Mouse (Mus musculus): Measurements from ENCODE around the gene Adsl. TPM values are rescaled to one million over a fixed set of nuclear protein-coding genes. Genes with fewer than 3 reads are reported as not detected.
"Not testable (repeated sequence)": the region's sequence is repeated elsewhere in the genome, so short reads cannot be mapped to it uniquely, and the experiment has no call there.

Gene Adsl
- polyA plus RNA-seq, 1 experiment from 2014 or later: 107 TPM

DNA sequence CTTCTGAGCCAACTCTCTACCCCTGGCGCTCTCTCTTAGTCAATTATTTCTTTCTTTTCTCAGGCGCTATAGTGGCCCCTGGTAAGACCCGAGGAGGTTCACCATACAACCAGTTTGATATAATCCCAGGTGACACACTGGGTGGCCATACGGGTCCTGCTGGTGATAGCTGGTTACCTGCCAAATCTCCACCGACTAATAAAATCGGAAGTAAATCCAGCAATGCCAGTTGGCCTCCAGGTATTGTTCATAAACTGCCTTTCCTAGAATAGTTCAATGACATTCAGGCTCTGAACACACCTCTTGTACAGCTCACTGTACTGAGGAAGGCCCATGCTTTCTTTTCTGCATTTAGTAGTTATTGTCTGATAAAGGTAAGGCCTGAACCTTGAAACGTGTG lies 31.7 kb upstream of the Adsl start:
- ATAC-seq (no peak), DNase-seq (ENCODE audit: low read depth, low spot score) (no peak)
- ChIA-PET CTCF (interaction anchor here (1.0 to 3.0 kb wide), 3 partner anchors 11 to 211 kb away, joined by 3 to 10 read pairs (median 3); no protein-coding TSS in a partner anchor), POLR2A (no interaction called here)
- no peaks in the 10 kb centered on the region for H3K27me3 ChIP-seq
- in situ Hi-C loops (cut with MboI; ENCODE audit: low pct_unique_long_range_greater_than_20kb): no loop called here
- TF ChIP-seq CTCF (IDR thresholded peaks at IDR 0.05): no peak

DNA sequence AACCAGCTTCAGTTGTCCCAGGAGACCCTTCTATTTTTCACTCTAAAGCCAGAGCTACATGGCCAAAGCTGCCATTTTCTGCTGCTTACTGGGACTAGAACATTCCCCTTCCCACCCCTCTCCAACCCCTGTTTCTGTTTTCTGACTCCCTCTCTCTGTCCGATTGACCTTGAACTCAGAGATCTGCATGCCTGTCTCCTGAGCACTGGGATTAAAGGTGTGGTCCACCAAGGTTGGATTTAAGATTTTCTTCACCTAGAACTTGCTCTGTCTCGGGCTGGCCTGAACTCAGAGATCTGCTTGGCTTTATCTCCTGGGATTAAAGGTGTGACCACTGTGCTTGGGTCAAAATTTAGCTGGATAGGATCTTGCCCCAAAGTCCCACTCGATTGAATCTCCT lies 27.9 kb upstream of the Adsl start:
- ChIA-PET CTCF (no interaction called here), POLR2A (no interaction called here)
- no peaks in the 10 kb centered on the region for H3K27me3 ChIP-seq
- in situ Hi-C loops (cut with MboI; ENCODE audit: low pct_unique_long_range_greater_than_20kb): no loop called here
- no peak for ATAC-seq
- no peak for TF ChIP-seq CTCF (IDR thresholded peaks at IDR 0.05)
- DNase-seq (ENCODE audit: low read depth, low spot score): no peak

DNA sequence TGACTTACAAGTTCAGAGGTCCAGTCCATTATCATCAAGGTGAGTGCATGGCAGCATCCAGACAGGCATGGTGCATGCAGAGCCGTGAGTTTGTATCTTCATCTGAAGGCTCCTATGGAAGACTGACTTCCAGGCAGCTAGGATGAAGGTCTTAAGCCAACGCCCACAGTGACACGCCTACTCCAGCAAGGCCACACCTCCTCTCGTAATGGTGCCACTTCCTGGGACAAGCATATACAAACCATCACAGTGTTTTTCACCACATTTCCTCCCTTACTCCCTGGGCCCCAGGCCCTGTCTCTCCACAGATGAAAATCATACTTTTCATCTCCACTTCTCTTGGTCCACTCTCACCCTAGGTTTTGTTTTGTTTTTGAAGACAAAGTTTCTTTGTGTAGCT lies 26.5 kb upstream of the Adsl start:
- H3K27me3 ChIP-seq: no peaks in the 10 kb centered on the region
- POLR2A ChIA-PET: no interaction called here
- CTCF ChIA-PET: interaction anchor here (1.0 to 1.1 kb wide), 2 partner anchors 11 to 26 kb away, joined by 4 read pairs; no protein-coding TSS in a partner anchor
- DNase-seq (ENCODE audit: low read depth, low spot score): no peak
- no peak for TF ChIP-seq CTCF (IDR thresholded peaks at IDR 0.05)
- in situ Hi-C loops (cut with MboI; ENCODE audit: low pct_unique_long_range_greater_than_20kb): no loop called here
- no peak for ATAC-seq

DNA sequence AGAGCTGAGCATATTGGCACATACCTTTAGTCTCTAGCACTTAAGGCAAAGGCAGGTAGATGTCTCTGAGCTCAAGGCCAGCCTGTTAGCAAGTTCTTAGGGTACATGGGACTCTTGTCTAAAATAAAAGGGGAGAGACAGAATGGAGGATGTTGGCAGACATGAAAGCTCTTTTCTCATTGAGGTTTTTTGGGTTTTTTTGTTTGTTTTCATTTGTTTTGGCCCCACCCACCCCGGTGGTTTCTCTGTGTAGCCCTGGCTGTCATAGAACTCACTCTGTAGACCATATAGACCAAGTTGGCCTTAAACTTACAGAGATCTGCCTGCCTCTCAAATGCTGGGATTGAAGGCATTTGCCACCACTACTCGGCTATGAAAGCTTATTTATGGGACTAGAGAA lies 24.1 kb upstream of the Adsl start:
- H3K27me3 ChIP-seq: no peaks in the 10 kb centered on the region
- TF ChIP-seq CTCF (IDR thresholded peaks at IDR 0.05): no peak
- ATAC-seq (no peak), DNase-seq (ENCODE audit: low read depth, low spot score) (no peak)
- in situ Hi-C loops (cut with MboI; ENCODE audit: low pct_unique_long_range_greater_than_20kb): no loop called here
- CTCF ChIA-PET: interaction anchor here (1.0 kb wide), 1 partner anchor 49 kb away, joined by 3 read pairs; no protein-coding TSS in a partner anchor
- POLR2A ChIA-PET: interaction anchor here (0.7 kb wide), 1 partner anchor 211 kb away, joined by 3 read pairs; no protein-coding TSS in a partner anchor

DNA sequence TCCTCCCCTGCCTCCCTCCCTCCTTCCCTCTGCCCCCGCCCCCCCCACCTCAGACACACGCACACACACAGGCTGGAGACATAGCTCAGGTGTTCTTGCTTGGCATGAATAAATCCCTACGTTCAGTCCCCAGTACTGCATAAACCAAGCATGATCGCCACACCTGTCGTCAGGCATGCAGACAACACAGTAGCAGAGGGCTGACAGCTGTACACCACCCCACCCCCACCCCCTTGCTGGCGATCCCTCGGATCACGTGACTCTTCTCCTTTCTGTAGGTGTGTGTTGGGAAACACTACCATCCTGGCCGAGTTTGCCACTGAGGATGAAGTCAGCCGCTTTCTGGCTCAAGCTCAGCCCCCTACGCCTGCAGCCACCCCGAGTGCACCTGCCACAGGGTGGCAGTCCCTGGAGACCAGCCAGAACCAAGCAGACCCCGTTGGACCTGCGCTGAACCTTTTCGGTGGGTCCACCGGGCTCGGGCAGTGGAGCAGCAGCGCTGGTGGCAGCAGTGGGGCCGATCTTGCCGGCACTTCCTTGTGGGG lies 19.4 kb upstream of the Adsl start:
- in situ Hi-C loops (cut with MboI; ENCODE audit: low pct_unique_long_range_greater_than_20kb): loop anchor here (25.0 kb wide), 1 partner anchor 667 kb away; the partner anchor contains the start of genes Atf4 and Rps19bp1
- no peaks in the 10 kb centered on the region for H3K27me3 ChIP-seq
- POLR2A ChIA-PET: no interaction called here
- no peak for DNase-seq (ENCODE audit: low read depth, low spot score)
- no peak for ATAC-seq
- TF ChIP-seq CTCF (IDR thresholded peaks at IDR 0.05): no peak
- CTCF ChIA-PET: no interaction called here

GRCm38 (mm10) chr15:80930048-80930571 lies 18.2 kb upstream of the Adsl start:
- ATAC-seq (no peak), DNase-seq (ENCODE audit: low read depth, low spot score) (no peak)
- in situ Hi-C loops (cut with MboI; ENCODE audit: low pct_unique_long_range_greater_than_20kb): loop anchor here (25.0 kb wide), 1 partner anchor 668 kb away; the partner anchor contains the start of genes Atf4 and Rps19bp1
- ChIA-PET CTCF (no interaction called here), POLR2A (interaction anchor here (0.6 kb wide), 1 partner anchor 8 kb away, joined by 4 read pairs; no protein-coding TSS in a partner anchor)
- no peaks in the 10 kb centered on the region for H3K27me3 ChIP-seq
- no peak for TF ChIP-seq CTCF (IDR thresholded peaks at IDR 0.05)

GRCm38 (mm10) chr15:80930676-80931320 lies 17.5 kb upstream of the Adsl start:
- POLR2A ChIA-PET; H3K27me3 ChIP-seq; DNase-seq (ENCODE audit: low read depth, low spot score); CTCF ChIA-PET; ATAC-seq: not testable (repeated sequence)
- in situ Hi-C loops (cut with MboI; ENCODE audit: low pct_unique_long_range_greater_than_20kb): loop anchor here (25.0 kb wide), 1 partner anchor 668 kb away; the partner anchor contains the start of genes Atf4 and Rps19bp1

- H3K27me3 ChIP-seq: no peaks in the 10 kb centered on the region
- ATAC-seq (no peak), DNase-seq (ENCODE audit: low read depth, low spot score) (no peak)
- CTCF ChIA-PET: no interaction called here
- TF ChIP-seq CTCF (IDR thresholded peaks at IDR 0.05): no peak
- in situ Hi-C loops (cut with MboI; ENCODE audit: low pct_unique_long_range_greater_than_20kb): loop anchor here (25.0 kb wide), 1 partner anchor 669 kb away; the partner anchor contains the start of genes Atf4 and Rps19bp1
- POLR2A ChIA-PET: interaction anchor here (0.9 kb wide), 1 partner anchor 11 kb away, joined by 4 read pairs; no protein-coding TSS in a partner anchor
Measured at GRCm38 (mm10) chr15:80931345-80931960, 16.8 kb upstream of the Adsl start.

DNA sequence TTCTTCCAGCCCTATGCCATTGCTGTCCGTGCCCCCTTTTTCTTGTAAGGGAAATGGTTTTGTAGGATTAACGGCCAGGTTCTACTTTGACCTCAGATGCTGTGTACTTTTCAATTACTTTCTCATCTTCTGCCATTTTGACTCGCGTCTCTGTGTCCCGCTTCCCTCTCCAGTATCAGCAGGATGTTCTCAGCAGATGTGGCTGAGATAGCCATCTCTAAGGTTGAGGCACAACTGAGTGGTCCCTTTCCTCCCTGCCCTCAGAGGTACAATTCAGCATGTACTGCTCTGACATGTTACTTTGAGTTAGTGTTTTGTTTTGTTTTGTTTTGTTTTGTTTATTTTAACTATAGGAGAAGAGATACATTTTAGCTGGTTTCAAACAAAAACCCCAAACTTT lies 13.4 kb upstream of the Adsl start:
- no peak for TF ChIP-seq CTCF (IDR thresholded peaks at IDR 0.05)
- no peaks in the 10 kb centered on the region for H3K27me3 ChIP-seq
- ChIA-PET POLR2A (no interaction called here), CTCF (no interaction called here)
- DNase-seq (ENCODE audit: low read depth, low spot score): no peak
- in situ Hi-C loops (cut with MboI; ENCODE audit: low pct_unique_long_range_greater_than_20kb): loop anchor here (25.0 kb wide), 1 partner anchor 673 kb away; the partner anchor contains the start of genes Atf4 and Rps19bp1
- no peak for ATAC-seq

GRCm38 (mm10) chr15:80936686-80937085 lies 11.6 kb upstream of the Adsl start:
- CTCF ChIA-PET: no interaction called here
- POLR2A ChIA-PET: no interaction called here
- in situ Hi-C loops (cut with MboI; ENCODE audit: low pct_unique_long_range_greater_than_20kb): loop anchor here (25.0 kb wide), 1 partner anchor 674 kb away; the partner anchor contains the start of genes Atf4 and Rps19bp1
- H3K27me3 ChIP-seq: no peaks in the 10 kb centered on the region
- ATAC-seq (no peak), DNase-seq (ENCODE audit: low read depth, low spot score) (no peak)
- TF ChIP-seq CTCF (IDR thresholded peaks at IDR 0.05): no peak

Data from Patski (cell line).